Mouse (Mus musculus) hindbrain, embryonic 13.5 days (tissue): ENCODE results near the gene Gpatch11. TPM values are rescaled to one million over a fixed set of nuclear protein-coding genes. Genes with fewer than 3 reads are reported as not detected.

Experiments used
- ATAC-seq: fragments of 200-750 bp; cut with Nextera tagmentation; 2 replicates; pipeline ENCODE4 v1.8.0; 2017; ENCODE audit warnings: moderate TSS enrichment; ENCODE audit not compliant: low FRiP score
- H3K27ac ChIP-seq: fragments of 300-500 bp; sonication (generic); 2 replicates; pipeline ENCODE4 v1.5.1; 2015; ENCODE audit warnings: inconsistent platforms, mild to moderate bottlenecking, moderate library complexity
- H3K27me3 ChIP-seq: fragments of 300-500 bp; sonication (generic); 2 replicates; pipeline ENCODE4 v1.6.1; 2015; ENCODE audit warnings: mild to moderate bottlenecking, inconsistent platforms
- H3K36me3 ChIP-seq: fragments of 300-500 bp; sonication (generic); 2 replicates; pipeline ENCODE4 v1.6.1; 2015; ENCODE audit warnings: mild to moderate bottlenecking, inconsistent platforms
- H3K4me1 ChIP-seq: fragments of 300-500 bp; sonication (generic); replicated peaks from 2 replicates; pipeline ENCODE4 v1.6.1; 2015; ENCODE audit warnings: inconsistent platforms
- H3K4me2 ChIP-seq: fragments of 300-500 bp; sonication (generic); 2 replicates; pipeline ENCODE4 v1.6.1; 2015; ENCODE audit warnings: inconsistent platforms, mild to moderate bottlenecking, moderate library complexity
- H3K4me3 ChIP-seq: fragments of 300-500 bp; sonication (generic); 2 replicates; pipeline ENCODE4 v1.5.1; 2015; ENCODE audit warnings: mild to moderate bottlenecking, inconsistent platforms
- H3K9ac ChIP-seq: fragments of 300-500 bp; sonication (generic); 2 replicates; pipeline ENCODE4 v1.6.1; 2015; ENCODE audit warnings: mild to moderate bottlenecking, inconsistent platforms
- H3K9me3 ChIP-seq: fragments of 300-500 bp; sonication (generic); 2 replicates; pipeline ENCODE4 v1.6.1; 2016; ENCODE audit warnings: inconsistent platforms
- WGBS: fragments of 180-500 bp; shearing (Covaris S2); methylation state at CpG from one replicate; pipeline ENCODE4 v1.1.7; 2015; 5-methylcytosine and 5-hydroxymethylcytosine counted together
- polyA plus RNA-seq: library from polyadenylated mRNA; unstranded; fragments of >200 nt; fragmentation: Nextera tagmentation; extraction: Ambion mirVana; gene quantifications from 2 replicates; pipeline ENCODE4 v1.2.1, GENCODE M21; 2015

Gene Gpatch11
- polyA plus RNA-seq, 1 experiment from 2014 or later, result 52.7 TPM

GRCm38 (mm10) chr17:78856243-78856642, 20.9 kb downstream of the Gpatch11 start:
- no peaks in the 10 kb centered on the region for H3K4me1 ChIP-seq

GRCm38 (mm10) chr17:78873886-78874285, 38.5 kb downstream of the Gpatch11 start:
- no peaks in the 10 kb centered on the region for H3K9me3 ChIP-seq
- ATAC-seq, result no peak
- no peaks in the 10 kb centered on the region for H3K27me3 ChIP-seq
- no peak overlapping the region for H3K27ac ChIP-seq
- peaks cover 2% of the 10 kb centered on the region; the same call in 1 of the 2 replicates for H3K36me3 ChIP-seq
- H3K9ac ChIP-seq, result no peak overlapping the region
- H3K4me1 ChIP-seq, result no peaks in the 10 kb centered on the region
- WGBS, result 85% methylated on average over 6 of the region's 6 CpGs
- no peak overlapping the region for H3K4me2 ChIP-seq
- H3K4me3 ChIP-seq, result no peak overlapping the region

More at GRCm38 (mm10) chr17:78856243-78856642, 20.9 kb downstream of the Gpatch11 start:
- Histone ChIP-seq H3K36me3 (peaks cover 22% of the 10 kb centered on the region; the same call in 1 of the 2 replicates), H3K9ac (no peak overlapping the region), H3K9me3 (no peaks in the 10 kb centered on the region), H3K4me3 (no peak overlapping the region), H3K4me2 (no peak overlapping the region), H3K27me3 (no peaks in the 10 kb centered on the region), H3K27ac (no peak overlapping the region)
- 89% methylated on average over 10 of the region's 10 CpGs for WGBS
- ATAC-seq, result no peak

- peak; percentile 69 for ATAC-seq
- H3K9ac ChIP-seq, result peak overlapping the region; percentile 70
- WGBS, result 9% methylated on average over 7 of the region's 7 CpGs
- H3K36me3 ChIP-seq, result no peaks in the 10 kb centered on the region
- H3K4me3 ChIP-seq, result peak overlapping the region; percentile 43
- peaks cover 12% of the 10 kb centered on the region for H3K4me1 ChIP-seq
- H3K4me2 ChIP-seq, result peak overlapping the region; percentile 73
- H3K27me3 ChIP-seq, result no peaks in the 10 kb centered on the region; the same call in 1 of the 2 replicates
- peak overlapping the region; percentile 40; the same call in 1 of the 2 replicates for H3K27ac ChIP-seq
- no peaks in the 10 kb centered on the region for H3K9me3 ChIP-seq
These were observed 46.5 kb downstream of the Gpatch11 start for GRCm38 (mm10) chr17:78881878-78882304.

- Histone ChIP-seq H3K4me3 (peak within 1 kb of the TSS; percentile 43), H3K4me2 (peak within 1 kb of the TSS; percentile 73), H3K9me3 (no peaks in the 10 kb centered on the region), H3K27ac (peak within 1 kb of the TSS; percentile 40; the same call in 1 of the 2 replicates), H3K36me3 (no peaks in the 10 kb centered on the region), H3K4me1 (peaks cover 12% of the 10 kb centered on the region), H3K27me3 (no peaks in the 10 kb centered on the region; the same call in 1 of the 2 replicates), H3K9ac (peak within 1 kb of the TSS; percentile 70)
- WGBS, result 3% methylated on average over 28 of the region's 28 CpGs
- peak; percentile 91 for ATAC-seq
These were observed 47.2 kb downstream of the Gpatch11 start, which contains the start of gene Eif2ak2 for GRCm38 (mm10) chr17:78882401-78883112. TSS of gene Eif2ak2 (minus strand) at chr17:78882573.

GRCm38 (mm10) chr17:78883291-78883690, 47.9 kb downstream of the Gpatch11 start:
- no peak for ATAC-seq
- 91% methylated on average over 4 of the region's 4 CpGs for WGBS
- no peak overlapping the region for H3K4me3 ChIP-seq
- H3K36me3 ChIP-seq, result no peaks in the 10 kb centered on the region
- H3K27me3 ChIP-seq, result no peaks in the 10 kb centered on the region; the same call in 1 of the 2 replicates
- no peaks in the 10 kb centered on the region for H3K9me3 ChIP-seq
- H3K4me1 ChIP-seq, result peaks cover 12% of the 10 kb centered on the region
- H3K9ac ChIP-seq, result no peak overlapping the region
- no peak overlapping the region for H3K27ac ChIP-seq
- no peak overlapping the region for H3K4me2 ChIP-seq

- Histone ChIP-seq H3K4me1 (peaks cover 12% of the 10 kb centered on the region), H3K27ac (no peak overlapping the region), H3K9ac (no peak overlapping the region), H3K4me3 (no peak overlapping the region), H3K27me3 (no peaks in the 10 kb centered on the region; the same call in 1 of the 2 replicates), H3K4me2 (no peak overlapping the region), H3K9me3 (no peaks in the 10 kb centered on the region), H3K36me3 (no peaks in the 10 kb centered on the region)
- 82% methylated on average over 5 of the region's 5 CpGs for WGBS
- no peak for ATAC-seq
These were observed 50.1 kb downstream of the Gpatch11 start for GRCm38 (mm10) chr17:78885286-78886065.

- no peaks in the 10 kb centered on the region for H3K36me3 ChIP-seq
- H3K27me3 ChIP-seq, result no peaks in the 10 kb centered on the region
- 88% methylated on average over 4 of the region's 4 CpGs for WGBS
- H3K4me3 ChIP-seq, result no peak overlapping the region
- H3K27ac ChIP-seq, result no peak overlapping the region
- H3K4me1 ChIP-seq, result no peaks in the 10 kb centered on the region
- H3K9ac ChIP-seq, result no peak overlapping the region
- no peak overlapping the region for H3K4me2 ChIP-seq
- no peaks in the 10 kb centered on the region for H3K9me3 ChIP-seq
- ATAC-seq, result no peak
These were observed 53.2 kb downstream of the Gpatch11 start for GRCm38 (mm10) chr17:78888554-78888953.

GRCm38 (mm10) chr17:78889184-78889583, 53.8 kb downstream of the Gpatch11 start:
- no peaks in the 10 kb centered on the region for H3K4me1 ChIP-seq

GRCm38 (mm10) chr17:78891020-78891419, 55.7 kb downstream of the Gpatch11 start:
- no peak overlapping the region for H3K4me3 ChIP-seq
- no peaks in the 10 kb centered on the region for H3K9me3 ChIP-seq
- no peaks in the 10 kb centered on the region for H3K4me1 ChIP-seq
- no peaks in the 10 kb centered on the region for H3K27me3 ChIP-seq
- H3K9ac ChIP-seq, result no peak overlapping the region
- 82% methylated on average over 9 of the region's 9 CpGs for WGBS
- H3K27ac ChIP-seq, result no peak overlapping the region
- no peak overlapping the region for H3K4me2 ChIP-seq
- no peak for ATAC-seq
- H3K36me3 ChIP-seq, result no peaks in the 10 kb centered on the region

More at GRCm38 (mm10) chr17:78889184-78889583, 53.8 kb downstream of the Gpatch11 start:
- no peak overlapping the region for H3K27ac ChIP-seq
- no peaks in the 10 kb centered on the region for H3K27me3 ChIP-seq
- 47% methylated on average over 3 of the region's 3 CpGs for WGBS
- H3K4me2 ChIP-seq, result no peak overlapping the region
- no peaks in the 10 kb centered on the region for H3K36me3 ChIP-seq
- no peak overlapping the region for H3K4me3 ChIP-seq
- no peak; the same call in 1 of the 2 replicates for ATAC-seq
- H3K9me3 ChIP-seq, result no peaks in the 10 kb centered on the region
- H3K9ac ChIP-seq, result no peak overlapping the region

GRCm38 (mm10) chr17:78894991-78895390, 59.6 kb downstream of the Gpatch11 start:
- H3K36me3 ChIP-seq, result no peaks in the 10 kb centered on the region
- 89% methylated on average over 7 of the region's 7 CpGs for WGBS
- no peaks in the 10 kb centered on the region for H3K4me1 ChIP-seq
- H3K4me3 ChIP-seq, result no peak overlapping the region
- no peak overlapping the region for H3K27ac ChIP-seq
- H3K4me2 ChIP-seq, result no peak overlapping the region
- H3K27me3 ChIP-seq, result no peaks in the 10 kb centered on the region
- no peaks in the 10 kb centered on the region for H3K9me3 ChIP-seq
- no peak for ATAC-seq
- H3K9ac ChIP-seq, result no peak overlapping the region

GRCm38 (mm10) chr17:78895394-78895793, 60.0 kb downstream of the Gpatch11 start:
- no peak overlapping the region for H3K27ac ChIP-seq
- no peaks in the 10 kb centered on the region for H3K9me3 ChIP-seq
- no peak overlapping the region for H3K4me2 ChIP-seq
- no peak overlapping the region for H3K4me3 ChIP-seq
- no peaks in the 10 kb centered on the region for H3K36me3 ChIP-seq
- ATAC-seq, result no peak
- H3K9ac ChIP-seq, result no peak overlapping the region
- H3K4me1 ChIP-seq, result no peaks in the 10 kb centered on the region
- WGBS, result 45% methylated on average over 8 of the region's 8 CpGs
- no peaks in the 10 kb centered on the region for H3K27me3 ChIP-seq
